Mouse (Mus musculus) CD4-positive, CD25-positive, alpha-beta regulatory T cell, adult 4 months (primary cell): ENCODE data around the gene Mpp1. TPM values are rescaled to one million over a fixed set of nuclear protein-coding genes. Genes with fewer than 3 reads are reported as not detected.
"Not testable (repeated sequence)": the region's sequence is repeated elsewhere in the genome, so short reads cannot be mapped to it uniquely, and the experiment has no call there.

Experiments
- ATAC-seq: one replicate; pipeline ENCODE4 v1.8.0; 2017
- polyA plus RNA-seq, 2 experiments: library from polyadenylated mRNA; unstranded; fragments of 100-300 nt; shearing (Covaris generic); gene quantifications; one replicate each; pipeline ENCODE4 v1.2.1; 2017

Mpp1 gene
- 100 to 1,000 TPM; 107 to 132 TPM for polyA plus RNA-seq

- ATAC-seq = peak; percentile 89
Measured at GRCm38 (mm10) chrX:75130467-75131160, at the start of gene Mpp1. Gene Mpp1 (minus strand): TSS chrX:75131016.

GRCm38 (mm10) chrX:75163670-75164069 is 32.9 kb upstream of the Mpp1 start, which contains the start of gene Smim9:
Gene Smim9 (minus strand): TSS chrX:75163770.
- ATAC-seq = no peak

DNA sequence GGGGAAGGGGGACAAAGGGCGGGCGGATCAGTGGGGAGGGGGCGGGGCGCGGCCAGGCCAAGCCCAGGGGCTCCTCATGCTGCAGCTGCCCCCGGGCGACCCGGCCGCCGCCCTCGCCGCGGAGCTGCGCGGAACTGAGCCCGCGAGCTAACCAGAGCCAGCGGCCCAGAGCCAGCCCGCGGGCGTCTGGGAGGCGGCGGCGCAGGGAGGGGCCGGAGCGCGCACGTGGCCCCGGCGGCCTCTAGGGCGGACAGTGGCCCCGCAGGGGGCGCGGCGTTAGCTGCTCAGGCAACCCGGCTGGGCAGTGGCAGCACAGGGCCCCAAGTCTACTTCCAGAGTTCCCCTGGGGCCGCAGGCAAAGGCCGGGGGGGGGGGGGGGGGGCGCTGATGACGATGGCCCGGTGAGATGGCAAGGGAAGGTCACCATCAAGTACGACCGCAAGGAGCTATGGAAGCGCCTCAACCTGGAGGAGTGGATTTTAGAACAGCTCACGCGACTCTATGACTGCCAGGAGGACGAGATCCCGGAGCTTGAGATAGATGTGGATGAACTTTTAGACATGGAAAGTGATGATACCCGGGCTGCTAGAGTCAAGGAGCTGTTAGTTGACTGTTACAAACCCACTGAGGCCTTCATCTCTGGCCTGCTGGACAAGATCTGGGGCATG is 24.9 kb upstream of the Mpp1 start:
- no peak for ATAC-seq

GRCm38 (mm10) chrX:75152249-75152648 is 21.4 kb upstream of the Mpp1 start:
- no peak for ATAC-seq

- ATAC-seq = no peak
Measured at GRCm38 (mm10) chrX:75150304-75150703, 19.5 kb upstream of the Mpp1 start.

DNA sequence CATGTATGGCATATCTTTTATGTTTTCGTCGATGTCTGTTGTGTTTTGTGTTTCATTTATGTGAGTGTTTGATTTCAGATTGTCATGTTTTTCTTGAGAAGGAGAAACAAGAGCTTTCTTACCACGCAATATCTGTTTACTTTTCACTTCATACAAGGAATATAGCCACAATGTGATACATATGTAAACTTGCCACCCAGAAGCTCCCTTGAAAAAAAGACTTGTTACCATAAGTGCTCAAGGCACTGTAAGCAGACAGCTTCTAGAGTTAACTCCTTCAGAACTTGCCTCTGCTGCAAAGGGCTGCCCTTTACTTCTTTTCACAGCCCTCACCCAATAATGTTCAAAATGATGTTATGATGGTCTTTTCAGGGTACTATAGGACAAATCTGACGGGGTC is 17.6 kb upstream of the Mpp1 start:
- no peak for ATAC-seq

- ATAC-seq = not testable (repeated sequence)
Measured at GRCm38 (mm10) chrX:75143124-75143555, 12.3 kb upstream of the Mpp1 start.

DNA sequence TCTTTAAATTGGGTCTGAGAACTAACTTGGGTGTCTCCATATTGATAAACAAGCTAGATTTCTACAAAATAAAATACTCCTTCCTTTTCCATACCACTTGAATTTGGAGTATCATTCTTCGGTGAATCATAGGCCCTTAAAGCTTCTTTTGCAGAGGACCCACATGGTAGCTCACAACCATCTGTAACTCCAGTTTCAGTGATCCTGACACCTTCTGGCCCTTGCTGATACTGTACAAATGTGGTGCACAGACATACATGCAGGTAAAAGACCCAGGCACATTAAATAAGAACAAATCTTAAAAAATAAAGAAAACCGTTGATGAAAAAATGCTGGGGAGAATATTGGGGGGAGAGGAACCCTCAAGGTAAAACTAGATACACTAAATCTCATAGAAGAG is 7.4 kb upstream of the Mpp1 start:
- no peak for ATAC-seq

DNA sequence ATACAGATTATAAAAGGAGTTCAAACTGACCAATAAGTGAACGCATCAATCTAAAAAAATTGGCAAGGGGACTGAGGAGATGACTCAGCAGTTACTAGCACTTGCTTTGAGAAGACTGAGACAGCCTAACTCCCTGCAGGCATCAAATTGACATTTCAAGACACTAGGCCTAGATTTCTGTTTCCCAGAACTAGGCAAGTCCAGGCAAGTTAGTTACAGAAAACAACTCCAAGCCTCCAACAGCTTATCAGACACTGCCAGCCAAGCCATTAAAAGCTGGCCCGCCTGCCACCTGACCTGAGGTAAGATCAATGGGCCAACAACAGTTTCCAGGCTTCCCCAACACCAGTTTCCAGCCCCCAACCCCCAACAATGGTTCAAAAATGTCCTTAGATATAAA is 6.9 kb upstream of the Mpp1 start:
- ATAC-seq = no peak

- no peak for ATAC-seq
Measured at GRCm38 (mm10) chrX:75136938-75137337, 6.1 kb upstream of the Mpp1 start.

GRCm38 (mm10) chrX:75129474-75129873 is 1.3 kb downstream of the Mpp1 start:
- ATAC-seq = no peak

DNA sequence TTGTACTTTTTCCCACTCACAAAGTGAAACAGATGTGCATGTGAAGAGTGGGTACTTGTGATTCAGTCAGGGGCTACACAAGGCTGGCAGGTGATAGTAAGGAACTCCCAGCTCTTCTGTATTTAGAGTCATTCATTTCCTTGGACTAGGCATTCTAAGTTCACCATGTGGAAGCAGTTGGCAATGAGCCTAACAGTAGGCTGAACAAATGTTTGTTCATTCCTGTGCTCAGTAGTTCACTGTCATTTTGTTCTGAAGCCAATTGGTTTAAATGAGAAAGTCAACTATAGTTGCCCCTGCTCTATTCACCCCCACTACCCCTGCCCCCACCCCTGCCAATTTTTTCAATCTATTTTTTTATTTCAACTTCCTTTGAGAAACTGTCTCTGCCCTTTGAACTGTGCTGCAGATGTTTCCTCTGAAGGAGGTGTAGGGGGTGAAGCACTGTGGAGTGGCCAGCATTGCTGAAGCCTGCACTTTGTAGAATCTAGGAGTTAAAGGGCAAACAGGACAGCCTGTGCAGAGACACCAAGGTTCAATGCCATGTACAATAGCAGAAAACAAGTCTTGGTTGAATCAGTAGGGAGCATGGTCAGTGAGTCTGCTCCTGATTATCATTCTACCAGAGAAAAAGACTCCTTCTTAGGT is 2.4 kb downstream of the Mpp1 start:
- peak; percentile 48 for ATAC-seq

DNA sequence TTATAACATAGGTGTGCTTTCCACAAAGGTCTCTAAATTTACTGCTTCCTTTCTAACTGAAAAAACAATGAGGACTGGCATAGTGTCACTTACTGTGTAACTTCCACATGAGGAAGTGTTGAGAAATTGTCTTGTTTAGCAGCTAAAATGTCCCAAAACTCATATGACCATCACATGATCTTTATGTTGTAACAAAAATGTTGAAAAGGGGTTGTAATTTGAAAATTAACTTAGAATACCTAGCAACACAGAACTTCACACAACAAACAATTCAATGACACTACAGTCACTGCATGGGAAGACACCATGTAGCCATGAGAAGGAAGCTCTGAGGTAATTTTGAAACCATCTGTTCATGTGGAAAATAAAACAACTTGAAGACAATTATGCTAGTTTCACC is 3.9 kb downstream of the Mpp1 start:
- ATAC-seq = no peak

GRCm38 (mm10) chrX:75125606-75126005 is 5.2 kb downstream of the Mpp1 start:
- no peak for ATAC-seq

GRCm38 (mm10) chrX:75115550-75115949 is 15.3 kb downstream of the Mpp1 start:
- no peak for ATAC-seq

DNA sequence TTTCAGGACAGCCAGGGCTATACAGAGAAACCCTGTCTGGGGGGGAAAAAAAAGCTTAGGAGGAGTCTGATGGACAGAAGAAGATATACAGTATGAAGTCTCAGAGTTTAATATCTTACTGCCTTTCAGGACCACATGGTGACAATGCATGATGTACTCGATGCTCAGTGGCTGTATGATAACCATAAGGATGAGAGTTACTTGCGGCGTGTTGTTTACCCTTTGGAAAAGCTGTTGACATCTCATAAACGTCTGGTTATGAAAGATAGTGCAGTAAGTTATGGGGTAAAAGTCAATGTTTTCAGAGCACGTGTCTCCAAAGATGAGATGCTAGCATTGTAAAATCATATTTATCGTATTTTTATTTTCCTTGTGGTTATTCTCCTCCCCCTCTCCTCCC is 28.5 kb downstream of the Mpp1 start:
- no peak for ATAC-seq

DNA sequence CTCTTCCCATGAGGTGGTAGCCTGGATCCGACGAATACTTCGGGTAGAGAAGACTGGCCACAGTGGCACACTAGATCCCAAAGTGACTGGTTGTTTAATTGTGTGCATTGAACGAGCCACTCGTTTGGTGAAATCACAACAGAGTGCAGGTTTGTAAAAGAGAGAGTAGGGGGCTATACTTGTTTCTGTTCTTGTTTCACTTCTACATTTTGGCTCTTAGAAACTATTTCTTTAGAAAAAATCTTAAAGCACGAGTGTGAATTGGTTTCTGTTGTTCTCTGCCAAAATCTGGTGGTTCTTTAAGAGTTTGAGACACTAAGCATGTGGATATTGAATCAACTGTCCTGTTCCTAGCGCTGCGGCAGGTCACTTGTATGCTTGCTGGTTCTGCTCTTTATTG is 32.0 kb downstream of the Mpp1 start:
- no peak for ATAC-seq

DNA sequence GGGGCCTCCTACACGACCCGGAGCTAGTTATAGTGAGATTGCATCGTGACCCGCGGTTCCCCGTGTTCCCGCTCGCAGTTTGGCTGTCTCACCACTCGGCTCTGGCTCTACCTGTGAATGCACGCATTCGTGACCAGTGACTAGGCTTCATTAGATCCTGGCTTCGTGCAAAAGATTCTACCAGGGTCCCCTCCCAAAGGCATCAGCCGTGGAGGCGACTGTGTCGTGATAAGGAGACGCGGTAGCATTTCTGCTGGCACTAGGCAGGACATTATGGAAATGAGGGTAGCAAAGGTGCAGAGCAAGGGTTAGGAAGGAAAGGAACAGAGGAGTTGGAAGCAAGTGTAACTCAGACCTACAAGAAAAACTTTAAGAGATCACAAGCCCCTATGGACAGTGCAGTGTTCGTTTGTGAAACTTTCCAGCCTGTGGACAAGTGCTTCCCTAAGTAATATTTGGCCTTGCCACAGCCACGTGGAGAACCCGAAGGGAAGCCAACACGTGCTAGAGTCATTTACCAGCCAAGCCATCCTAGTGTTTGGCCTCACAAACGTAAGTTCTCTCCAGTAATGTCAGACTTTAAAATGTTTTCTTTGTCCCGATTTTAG is 34.5 kb downstream of the Mpp1 start:
- no peak for ATAC-seq

- peak; percentile 97 for ATAC-seq
Measured at GRCm38 (mm10) chrX:75095369-75096162, 35.2 kb downstream of the Mpp1 start, which contains the start of gene Dkc1. Gene Dkc1 (plus strand): TSS chrX:75095854.

- no peak for ATAC-seq
Measured at GRCm38 (mm10) chrX:75085654-75086053, 45.2 kb downstream of the Mpp1 start.

DNA sequence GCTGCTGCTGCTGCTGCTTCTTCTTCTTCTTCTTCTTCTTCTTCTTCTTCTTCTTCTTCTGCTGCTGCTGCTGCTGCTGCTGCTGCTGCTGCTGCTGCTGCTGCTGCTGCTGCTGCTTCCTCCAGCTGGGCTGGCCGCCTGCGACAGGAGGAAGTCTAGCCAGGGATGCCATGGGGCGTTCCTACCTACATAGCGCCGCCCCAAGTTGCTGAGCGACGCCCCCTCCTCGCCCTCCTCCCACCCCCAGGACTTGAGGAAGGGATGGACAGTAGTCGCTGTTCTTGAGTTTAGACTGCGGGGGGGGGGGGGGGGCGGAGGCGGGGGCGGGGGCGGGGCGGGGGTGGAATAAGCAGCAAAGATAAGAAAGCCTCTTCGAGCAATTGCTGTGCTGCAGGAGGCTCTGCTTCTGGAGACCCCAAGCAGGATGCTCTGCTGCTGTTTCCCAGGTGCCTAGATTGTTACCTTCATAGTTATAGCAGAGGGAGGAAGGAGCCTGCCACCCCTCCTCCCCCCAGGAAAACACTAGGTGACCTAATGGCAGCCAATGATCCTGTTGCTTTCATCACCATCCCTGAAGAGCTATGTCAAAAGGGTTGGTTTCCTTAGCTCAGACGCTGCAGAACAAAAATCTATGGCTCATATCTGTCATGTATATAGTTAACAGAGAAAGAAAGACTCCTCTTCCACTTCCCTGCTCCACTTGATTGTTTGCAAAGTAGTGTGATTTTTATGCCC is 45.9 kb downstream of the Mpp1 start, which contains the start of gene Gab3:
Gab3 (minus strand) TSS at position 685 of the 735 bp plus-strand sequence.
- ATAC-seq = peak; percentile 89
